Mouse (Mus musculus) embryonic facial prominence, embryonic 12.5 days (tissue): ENCODE data around the gene Sigirr. TPM values are rescaled to one million over a fixed set of nuclear protein-coding genes. Genes with fewer than 3 reads are reported as not detected.

Experiments
- ATAC-seq: fragments of 200-750 bp; cut with Nextera tagmentation; 2 replicates; pipeline ENCODE4 v1.8.0; 2017; ENCODE audit not compliant: insufficient number of reproducible peaks, insufficient read depth, low FRiP score, low TSS enrichment
- H3K27ac ChIP-seq: fragments of 300-500 bp; sonication (generic); 2 replicates; pipeline ENCODE4 v1.5.1; 2016; ENCODE audit warnings: mild to moderate bottlenecking
- H3K27me3 ChIP-seq: fragments of 300-500 bp; sonication (generic); 2 replicates; pipeline ENCODE4 v1.6.1; 2016; ENCODE audit warnings: mild to moderate bottlenecking, moderate library complexity
- H3K36me3 ChIP-seq: fragments of 300-500 bp; sonication (generic); 2 replicates; pipeline ENCODE4 v1.6.1; 2016; ENCODE audit warnings: mild to moderate bottlenecking
- H3K4me1 ChIP-seq: fragments of 300-500 bp; sonication (generic); 2 replicates; pipeline ENCODE4 v1.6.1; 2016
- H3K4me2 ChIP-seq: fragments of 300-500 bp; sonication (generic); replicated peaks from 2 replicates; pipeline ENCODE4 v1.6.1; 2016; ENCODE audit warnings: mild to moderate bottlenecking, moderate library complexity
- H3K4me3 ChIP-seq: fragments of 300-500 bp; sonication (generic); 2 replicates; pipeline ENCODE4 v1.5.1; 2016; ENCODE audit warnings: mild to moderate bottlenecking
- H3K9ac ChIP-seq: fragments of 300-500 bp; sonication (generic); 2 replicates; pipeline ENCODE4 v1.6.1; 2016; ENCODE audit warnings: mild to moderate bottlenecking, moderate library complexity
- H3K9me3 ChIP-seq: fragments of 300-500 bp; sonication (generic); 2 replicates; pipeline ENCODE4 v1.6.1; 2016; ENCODE audit warnings: mild to moderate bottlenecking, moderate library complexity
- WGBS: fragments of 180-500 bp; shearing (Covaris S2); methylation state at CpG from one replicate; pipeline ENCODE4 v1.1.7; 2016; 5-methylcytosine and 5-hydroxymethylcytosine counted together
- polyA plus RNA-seq: library from polyadenylated mRNA; unstranded; fragments of >200 nt; fragmentation: Nextera tagmentation; extraction: Ambion mirVana; gene quantifications from 2 replicates; pipeline ENCODE4 v1.2.1, GENCODE M21; 2016

The Sigirr gene
- polyA plus RNA-seq, 1 experiment from 2014 or later = 1.9 TPM

GRCm38 (mm10) chr7:141096021-141096420 is 4.4 kb downstream of the Sigirr start:
- peaks cover 4% of the 10 kb centered on the region; the same call in 1 of the 2 replicates for H3K4me1 ChIP-seq
- no peak overlapping the region for H3K4me3 ChIP-seq
- no peak overlapping the region for H3K9ac ChIP-seq
- WGBS = 74% methylated on average over 6 of the region's 6 CpGs
- H3K36me3 ChIP-seq = no peaks in the 10 kb centered on the region
- peaks cover 39% of the 10 kb centered on the region for H3K27me3 ChIP-seq
- H3K27ac ChIP-seq = no peak overlapping the region
- H3K9me3 ChIP-seq = no peaks in the 10 kb centered on the region
- no peak for ATAC-seq
- H3K4me2 ChIP-seq = no peak overlapping the region

GRCm38 (mm10) chr7:141094487-141095205 is 5.7 kb downstream of the Sigirr start:
- no peak for ATAC-seq
- no peaks in the 10 kb centered on the region for H3K36me3 ChIP-seq
- H3K4me1 ChIP-seq = no peaks in the 10 kb centered on the region; the same call in 1 of the 2 replicates
- no peak overlapping the region for H3K27ac ChIP-seq
- 59% methylated on average over 15 of the region's 15 CpGs for WGBS
- no peaks in the 10 kb centered on the region for H3K9me3 ChIP-seq
- H3K4me2 ChIP-seq = no peak overlapping the region
- H3K4me3 ChIP-seq = no peak overlapping the region
- H3K9ac ChIP-seq = no peak overlapping the region
- peaks cover 34% of the 10 kb centered on the region for H3K27me3 ChIP-seq

- Histone ChIP-seq H3K9ac (no peak overlapping the region), H3K4me2 (no peak overlapping the region), H3K27ac (no peak overlapping the region), H3K4me1 (no peaks in the 10 kb centered on the region; the same call in 1 of the 2 replicates), H3K36me3 (no peaks in the 10 kb centered on the region), H3K4me3 (no peak overlapping the region), H3K27me3 (peaks cover 34% of the 10 kb centered on the region), H3K9me3 (no peaks in the 10 kb centered on the region)
- ATAC-seq = no peak
- WGBS = 80% methylated on average over 6 of the region's 6 CpGs
These were observed 6.4 kb downstream of the Sigirr start for GRCm38 (mm10) chr7:141093950-141094349.

GRCm38 (mm10) chr7:141092051-141092735 is 8.2 kb downstream of the Sigirr start:
- 7% methylated on average over 37 of the region's 37 CpGs for WGBS
- Histone ChIP-seq H3K27me3 (peaks cover 42% of the 10 kb centered on the region), H3K4me1 (no peaks in the 10 kb centered on the region; the same call in 1 of the 2 replicates), H3K9me3 (no peaks in the 10 kb centered on the region), H3K9ac (peak overlapping the region; percentile 2; the same call in 1 of the 2 replicates), H3K4me2 (peak overlapping the region; percentile 45), H3K27ac (no peak overlapping the region), H3K36me3 (no peaks in the 10 kb centered on the region), H3K4me3 (peak overlapping the region; percentile 18)
- peak; percentile 65; the same call in 1 of the 2 replicates for ATAC-seq

GRCm38 (mm10) chr7:141090228-141090627 is 10.1 kb downstream of the Sigirr start:
- H3K4me1 ChIP-seq = no peaks in the 10 kb centered on the region; the same call in 1 of the 2 replicates
- peaks cover 45% of the 10 kb centered on the region for H3K27me3 ChIP-seq
- no peak overlapping the region for H3K4me3 ChIP-seq
- no peaks in the 10 kb centered on the region for H3K36me3 ChIP-seq
- no peak overlapping the region for H3K4me2 ChIP-seq
- WGBS = 70% methylated on average over 8 of the region's 8 CpGs
- H3K9me3 ChIP-seq = no peaks in the 10 kb centered on the region
- H3K27ac ChIP-seq = no peak overlapping the region
- no peak for ATAC-seq
- H3K9ac ChIP-seq = no peak overlapping the region

GRCm38 (mm10) chr7:141088473-141088872 is 11.9 kb downstream of the Sigirr start:
- Histone ChIP-seq H3K27me3 (peaks cover 45% of the 10 kb centered on the region), H3K4me1 (no peaks in the 10 kb centered on the region; the same call in 1 of the 2 replicates), H3K9ac (0 out of 2 replicates have a peak overlapping the region, but pooled peaks have one; percentile 32), H3K27ac (no peak overlapping the region), H3K9me3 (no peaks in the 10 kb centered on the region), H3K4me3 (no peak overlapping the region), H3K4me2 (0 out of 2 replicates have a peak overlapping the region, but pooled peaks have one; percentile 12), H3K36me3 (no peaks in the 10 kb centered on the region)
- WGBS = 35% methylated on average over 18 of the region's 18 CpGs
- no peak for ATAC-seq

GRCm38 (mm10) chr7:141087894-141088293 is 12.5 kb downstream of the Sigirr start:
- no peak overlapping the region for H3K4me2 ChIP-seq
- peaks cover 42% of the 10 kb centered on the region for H3K27me3 ChIP-seq
- 43% methylated on average over 8 of the region's 8 CpGs for WGBS
- no peak overlapping the region for H3K9ac ChIP-seq
- no peak overlapping the region for H3K4me3 ChIP-seq
- no peaks in the 10 kb centered on the region; the same call in 1 of the 2 replicates for H3K4me1 ChIP-seq
- no peak for ATAC-seq
- H3K27ac ChIP-seq = no peak overlapping the region
- no peaks in the 10 kb centered on the region for H3K36me3 ChIP-seq
- H3K9me3 ChIP-seq = no peaks in the 10 kb centered on the region

GRCm38 (mm10) chr7:141079481-141080449 is 20.6 kb downstream of the Sigirr start:
- Histone ChIP-seq H3K9ac (0 out of 2 replicates have a peak overlapping the region, but pooled peaks have one; percentile 24), H3K27ac (peak overlapping the region; percentile 25; the same call in 1 of the 2 replicates), H3K4me2 (peak overlapping the region; percentile 32), H3K27me3 (peaks cover 27% of the 10 kb centered on the region), H3K4me3 (peak overlapping the region; percentile 20), H3K4me1 (0 out of 2 replicates have a peak, but pooled peaks cover 5% of the 10 kb centered on the region), H3K9me3 (no peaks in the 10 kb centered on the region), H3K36me3 (no peaks in the 10 kb centered on the region)
- ATAC-seq = 0 out of 2 replicates have a peak, but pooled peaks have one; percentile 32
- 17% methylated on average over 31 of the region's 34 CpGs for WGBS

GRCm38 (mm10) chr7:141078876-141079275 is 21.5 kb downstream of the Sigirr start:
- Histone ChIP-seq H3K4me1 (0 out of 2 replicates have a peak, but pooled peaks cover 5% of the 10 kb centered on the region), H3K9me3 (no peaks in the 10 kb centered on the region), H3K4me3 (no peak overlapping the region), H3K27ac (0 out of 2 replicates have a peak overlapping the region, but pooled peaks have one; percentile 25), H3K9ac (no peak overlapping the region), H3K4me2 (no peak overlapping the region), H3K27me3 (peaks cover 27% of the 10 kb centered on the region), H3K36me3 (no peaks in the 10 kb centered on the region)
- WGBS = 74% methylated on average over 4 of the region's 4 CpGs
- no peak for ATAC-seq

- no peak within 1 kb of the TSS for H3K4me3 ChIP-seq
- peaks cover 26% of the 10 kb centered on the region for H3K27me3 ChIP-seq
- WGBS = 87% methylated on average over 15 of the region's 15 CpGs
- H3K27ac ChIP-seq = 0 out of 2 replicates have a peak within 1 kb of the TSS, but pooled peaks have one; percentile 25
- no peak within 1 kb of the TSS for H3K4me2 ChIP-seq
- 0 out of 2 replicates have a peak, but pooled peaks cover 5% of the 10 kb centered on the region for H3K4me1 ChIP-seq
- H3K36me3 ChIP-seq = no peaks in the 10 kb centered on the region
- H3K9ac ChIP-seq = no peak within 1 kb of the TSS
- ATAC-seq = no peak
- H3K9me3 ChIP-seq = no peaks in the 10 kb centered on the region
These were observed 22.5 kb downstream of the Sigirr start, which contains the start of gene Pkp3 for GRCm38 (mm10) chr7:141077841-141078240. TSS of gene Pkp3 (plus strand) at chr7:141078218.

GRCm38 (mm10) chr7:141073782-141074181 is 26.6 kb downstream of the Sigirr start:
- no peak overlapping the region for H3K27ac ChIP-seq
- H3K27me3 ChIP-seq = peaks cover 23% of the 10 kb centered on the region
- no peak overlapping the region for H3K9ac ChIP-seq
- H3K36me3 ChIP-seq = no peaks in the 10 kb centered on the region
- no peak overlapping the region for H3K4me3 ChIP-seq
- peaks cover 18% of the 10 kb centered on the region; the same call in 1 of the 2 replicates for H3K4me1 ChIP-seq
- H3K9me3 ChIP-seq = no peaks in the 10 kb centered on the region
- ATAC-seq = no peak
- WGBS = 84% methylated on average over 4 of the region's 4 CpGs
- no peak overlapping the region for H3K4me2 ChIP-seq
